Mouse (Mus musculus) heart, embryonic 10.5 days (tissue): Measurements from ENCODE around the gene Gjd3. TPM values are rescaled to one million over a fixed set of nuclear protein-coding genes. Genes with fewer than 3 reads are reported as not detected.

ENCODE experiments used
- DNase-seq: peaks from one replicate; pipeline ENCODE4 v3.0.0-alpha.2; 2017; ENCODE audit warnings: low spot score
- H3K27ac ChIP-seq: fragments of 300-500 bp; sonication (generic); 2 replicates; pipeline ENCODE4 v1.5.1; 2016; ENCODE audit warnings: mild to moderate bottlenecking
- H3K27me3 ChIP-seq: fragments of 300-500 bp; sonication (generic); 2 replicates; pipeline ENCODE4 v1.6.1; 2016; ENCODE audit warnings: mild to moderate bottlenecking; ENCODE audit not compliant: poor library complexity, insufficient read depth, severe bottlenecking
- H3K36me3 ChIP-seq: fragments of 300-500 bp; sonication (generic); 2 replicates; pipeline ENCODE4 v1.6.1; 2016; ENCODE audit warnings: mild to moderate bottlenecking, moderate library complexity
- H3K4me1 ChIP-seq: fragments of 300-500 bp; sonication (generic); 2 replicates; pipeline ENCODE4 v1.6.1; 2016; ENCODE audit warnings: mild to moderate bottlenecking
- H3K4me3 ChIP-seq: fragments of 300-500 bp; sonication (generic); 2 replicates; pipeline ENCODE4 v1.5.1; 2016; ENCODE audit warnings: mild to moderate bottlenecking, moderate library complexity
- H3K9me3 ChIP-seq: fragments of 300-500 bp; sonication (generic); 2 replicates; pipeline ENCODE4 v1.6.1; 2016; ENCODE audit warnings: mild to moderate bottlenecking, moderate library complexity
- WGBS: fragments of 180-500 bp; shearing (Covaris S2); methylation state at CpG from one replicate; pipeline ENCODE4 v1.1.7; 2016; 5-methylcytosine and 5-hydroxymethylcytosine counted together
- polyA plus RNA-seq: library from polyadenylated mRNA; unstranded; fragments of >200 nt; fragmentation: Nextera tagmentation; extraction: Ambion mirVana; gene quantifications from 2 replicates; pipeline ENCODE4 v1.2.1, GENCODE M21; 2016

Gene Gjd3
- polyA plus RNA-seq, 1 experiment from 2014 or later, result 1.1 TPM

- Histone ChIP-seq H3K36me3 (peaks cover 11% of the 10 kb centered on the region), H3K4me3 (peak overlapping the region; percentile 31), H3K9me3 (no peaks in the 10 kb centered on the region), H3K27ac (peak overlapping the region; percentile 97), H3K4me1 (peaks cover 96% of the 10 kb centered on the region), H3K27me3 (no peaks in the 10 kb centered on the region)
- 33% methylated on average over 11 of the region's 11 CpGs for WGBS
- DNase-seq, result no peak
Observed at GRCm38 (mm10) chr11:98944897-98945604, 37.8 kb downstream of the Gjd3 start.

GRCm38 (mm10) chr11:98943741-98944461 lies 38.9 kb downstream of the Gjd3 start:
- H3K4me1 ChIP-seq, result peaks cover 96% of the 10 kb centered on the region
- H3K36me3 ChIP-seq, result 0 out of 2 replicates have a peak, but pooled peaks cover 4% of the 10 kb centered on the region
- H3K27me3 ChIP-seq, result no peaks in the 10 kb centered on the region
- 27% methylated on average over 14 of the region's 14 CpGs for WGBS
- H3K4me3 ChIP-seq, result peak overlapping the region; percentile 75; the same call in 1 of the 2 replicates
- peak overlapping the region; percentile 97 for H3K27ac ChIP-seq
- DNase-seq, result no peak
- no peaks in the 10 kb centered on the region for H3K9me3 ChIP-seq

GRCm38 (mm10) chr11:98942923-98943641 lies 39.7 kb downstream of the Gjd3 start:
- peak overlapping the region; percentile 97 for H3K27ac ChIP-seq
- peak overlapping the region; percentile 75 for H3K4me3 ChIP-seq
- H3K36me3 ChIP-seq, result 0 out of 2 replicates have a peak, but pooled peaks cover 4% of the 10 kb centered on the region
- no peaks in the 10 kb centered on the region for H3K27me3 ChIP-seq
- whole genome bisulfite sequencing, result 68% methylated on average over 8 of the region's 8 CpGs
- no peaks in the 10 kb centered on the region for H3K9me3 ChIP-seq
- DNase-seq, result no peak
- H3K4me1 ChIP-seq, result peaks cover 96% of the 10 kb centered on the region

GRCm38 (mm10) chr11:98942555-98942922 lies 40.3 kb downstream of the Gjd3 start:
- 40% methylated on average over 3 of the region's 3 CpGs for WGBS
- Histone ChIP-seq H3K27me3 (no peaks in the 10 kb centered on the region), H3K4me3 (peak overlapping the region; percentile 75)

GRCm38 (mm10) chr11:98941826-98942550 lies 40.8 kb downstream of the Gjd3 start:
- Histone ChIP-seq H3K4me3 (peak overlapping the region; percentile 75), H3K27me3 (no peaks in the 10 kb centered on the region), H3K36me3 (0 out of 2 replicates have a peak, but pooled peaks cover 4% of the 10 kb centered on the region), H3K4me1 (peaks cover 95% of the 10 kb centered on the region), H3K27ac (peak overlapping the region; percentile 97), H3K9me3 (no peaks in the 10 kb centered on the region)
- DNase-seq, result peak; percentile 95
- 5% methylated on average over 15 of the region's 15 CpGs for WGBS

More at GRCm38 (mm10) chr11:98942555-98942922, 40.3 kb downstream of the Gjd3 start:
- Histone ChIP-seq H3K36me3 (0 out of 2 replicates have a peak, but pooled peaks cover 4% of the 10 kb centered on the region), H3K9me3 (no peaks in the 10 kb centered on the region), H3K27ac (peak overlapping the region; percentile 97), H3K4me1 (peaks cover 96% of the 10 kb centered on the region)
- no peak for DNase-seq

GRCm38 (mm10) chr11:98941341-98941825 lies 41.4 kb downstream of the Gjd3 start:
- 3% methylated on average over 12 of the region's 12 CpGs for WGBS
- Histone ChIP-seq H3K27ac (peak overlapping the region; percentile 97), H3K4me3 (peak overlapping the region; percentile 75), H3K9me3 (no peaks in the 10 kb centered on the region), H3K27me3 (no peaks in the 10 kb centered on the region), H3K4me1 (peaks cover 99% of the 10 kb centered on the region), H3K36me3 (0 out of 2 replicates have a peak, but pooled peaks cover 4% of the 10 kb centered on the region)
- DNase-seq, result no peak

GRCm38 (mm10) chr11:98940776-98941175 lies 42.0 kb downstream of the Gjd3 start:
- peak overlapping the region; percentile 97 for H3K27ac ChIP-seq
- H3K36me3 ChIP-seq, result 0 out of 2 replicates have a peak, but pooled peaks cover 4% of the 10 kb centered on the region
- no peaks in the 10 kb centered on the region for H3K9me3 ChIP-seq
- DNase-seq, result no peak
- H3K4me1 ChIP-seq, result peaks cover 99% of the 10 kb centered on the region
- 33% methylated on average over 3 of the region's 3 CpGs for WGBS
- H3K27me3 ChIP-seq, result no peaks in the 10 kb centered on the region
- H3K4me3 ChIP-seq, result peak overlapping the region; percentile 75

- Histone ChIP-seq H3K36me3 (peaks cover 8% of the 10 kb centered on the region; the same call in 1 of the 2 replicates), H3K4me3 (peak overlapping the region; percentile 75), H3K27me3 (no peaks in the 10 kb centered on the region), H3K27ac (peak overlapping the region; percentile 97), H3K4me1 (peaks cover 99% of the 10 kb centered on the region), H3K9me3 (no peaks in the 10 kb centered on the region)
- no peak for DNase-seq
- WGBS, result 46% methylated on average over 11 of the region's 11 CpGs
Observed at GRCm38 (mm10) chr11:98939953-98940641, 42.7 kb downstream of the Gjd3 start.

GRCm38 (mm10) chr11:98939084-98939952 lies 43.5 kb downstream of the Gjd3 start:
- Histone ChIP-seq H3K27ac (peak overlapping the region; percentile 97), H3K27me3 (no peaks in the 10 kb centered on the region), H3K36me3 (peaks cover 10% of the 10 kb centered on the region; the same call in 1 of the 2 replicates), H3K9me3 (no peaks in the 10 kb centered on the region), H3K4me3 (peak overlapping the region; percentile 75), H3K4me1 (peaks cover 93% of the 10 kb centered on the region)
- DNase-seq, result no peak
- 37% methylated on average over 15 of the region's 15 CpGs for WGBS

GRCm38 (mm10) chr11:98938701-98939083 lies 44.1 kb downstream of the Gjd3 start:
- no peak for DNase-seq
- Histone ChIP-seq H3K4me1 (peaks cover 88% of the 10 kb centered on the region), H3K9me3 (no peaks in the 10 kb centered on the region), H3K27me3 (no peaks in the 10 kb centered on the region), H3K27ac (peak overlapping the region; percentile 97), H3K4me3 (peak overlapping the region; percentile 75), H3K36me3 (peaks cover 10% of the 10 kb centered on the region; the same call in 1 of the 2 replicates)
- WGBS, result 29% methylated on average over 7 of the region's 7 CpGs
